Mouse (Mus musculus): ENCODE data around the gene Serpina12.

Gene Serpina12

GRCm38 (mm10) chr12:104044343-104044742, at the start of gene Serpina12:
Gene Serpina12, minus strand, starts transcription at chr12:104044443.
- DNase-seq, result no peak

GRCm38 (mm10) chr12:104091303-104091702, 47.1 kb upstream of the Serpina12 start:
- DNase-seq, result no peak

GRCm38 (mm10) chr12:104090119-104090518, 45.9 kb upstream of the Serpina12 start:
- no peak for DNase-seq

GRCm38 (mm10) chr12:104072286-104072685, 28.0 kb upstream of the Serpina12 start:
- DNase-seq, result no peak

GRCm38 (mm10) chr12:104071708-104072107, 27.5 kb upstream of the Serpina12 start:
- no peak for DNase-seq

- DNase-seq, result peak; percentile 91 to 92
These were observed 25.4 kb upstream of the Serpina12 start for GRCm38 (mm10) chr12:104069620-104070019.

GRCm38 (mm10) chr12:104067549-104067948, 23.3 kb upstream of the Serpina12 start:
- DNase-seq, result peak; percentile 53 to 68

GRCm38 (mm10) chr12:104066241-104066640, 22.0 kb upstream of the Serpina12 start:
- peak; percentile 79 to 81 for DNase-seq

- DNase-seq, result no peak
These were observed 20.8 kb upstream of the Serpina12 start for GRCm38 (mm10) chr12:104064996-104065395.

GRCm38 (mm10) chr12:104064532-104064931, 20.3 kb upstream of the Serpina12 start:
- DNase-seq, result no peak

GRCm38 (mm10) chr12:104061862-104062261, 17.6 kb upstream of the Serpina12 start:
- DNase-seq, result no peak

GRCm38 (mm10) chr12:104060126-104060525, 15.9 kb upstream of the Serpina12 start:
- DNase-seq, result no peak

- no peak for DNase-seq
These were observed 13.3 kb upstream of the Serpina12 start for GRCm38 (mm10) chr12:104057531-104057930.

- DNase-seq, result peak in 1 of 2 experiments; percentile 9
These were observed 12.8 kb upstream of the Serpina12 start for GRCm38 (mm10) chr12:104057050-104057449.

- no peak for DNase-seq
These were observed 11.5 kb upstream of the Serpina12 start for GRCm38 (mm10) chr12:104055755-104056154.

- DNase-seq, result no peak
These were observed 9.8 kb upstream of the Serpina12 start for GRCm38 (mm10) chr12:104053995-104054394.

GRCm38 (mm10) chr12:104045713-104046112, 1.5 kb upstream of the Serpina12 start:
- no peak for DNase-seq

GRCm38 (mm10) chr12:104042753-104043152, 1.5 kb downstream of the Serpina12 start:
- no peak for DNase-seq

GRCm38 (mm10) chr12:104041401-104041800, 2.8 kb downstream of the Serpina12 start:
- no peak for DNase-seq

- DNase-seq, result no peak
These were observed 6.1 kb downstream of the Serpina12 start for GRCm38 (mm10) chr12:104038181-104038580.

- no peak for DNase-seq
These were observed 10.5 kb downstream of the Serpina12 start for GRCm38 (mm10) chr12:104033752-104034151.

- DNase-seq, result peak; percentile 46 to 55
These were observed 14.3 kb downstream of the Serpina12 start for GRCm38 (mm10) chr12:104029986-104030385.

- DNase-seq, result no peak
These were observed 29.0 kb downstream of the Serpina12 start for GRCm38 (mm10) chr12:104015280-104015679.

- DNase-seq, result no peak
These were observed 30.6 kb downstream of the Serpina12 start, which contains the start of gene Serpina9 for GRCm38 (mm10) chr12:104013620-104014019. Gene Serpina9, minus strand, starts transcription at chr12:104013755.

GRCm38 (mm10) chr12:104004689-104005088, 39.6 kb downstream of the Serpina12 start:
- DNase-seq, result no peak
